Mouse (Mus musculus): ENCODE results near the gene Olfr1311.
"Not testable (repeated sequence)": the region's sequence is repeated elsewhere in the genome, so short reads cannot be mapped to it uniquely, and the experiment has no call there.

Olfr1311 gene

GRCm38 (mm10) chr2:112024312-112024711 lies at the start of gene Olfr1311:
Olfr1311 (minus strand) TSS chr2:112024412.
- no peak for DNase-seq

- DNase-seq, result no peak
These were observed 25.9 kb upstream of the Olfr1311 start, which contains the start of gene Olfr1312 for GRCm38 (mm10) chr2:112050138-112050537. Olfr1312 (minus strand) TSS chr2:112050238.

- DNase-seq, result not testable (repeated sequence)
These were observed 2.8 kb upstream of the Olfr1311 start for GRCm38 (mm10) chr2:112026971-112027370.

- DNase-seq, result no peak
These were observed 9.3 kb downstream of the Olfr1311 start for GRCm38 (mm10) chr2:112014900-112015299.

- no peak for DNase-seq
These were observed 11.6 kb downstream of the Olfr1311 start, which contains the start of gene Olfr1310 for GRCm38 (mm10) chr2:112012608-112013007. Olfr1310 (minus strand) TSS chr2:112012708.

- no peak for DNase-seq
These were observed 34.0 kb downstream of the Olfr1311 start, which contains the start of gene Olfr1309 for GRCm38 (mm10) chr2:111990181-111990580. Olfr1309 (minus strand) TSS chr2:111990281.
